Mouse (Mus musculus): ENCODE data around the gene Zfp513. TPM values are rescaled to one million over a fixed set of nuclear protein-coding genes. Genes with fewer than 3 reads are reported as not detected.
A peak's percentile ranks its signal among the peaks of the same experiment; 100 is the strongest.

The Zfp513 gene
- polyA plus RNA-seq, 1 experiment from 2014 or later: 6.5 TPM

DNA sequence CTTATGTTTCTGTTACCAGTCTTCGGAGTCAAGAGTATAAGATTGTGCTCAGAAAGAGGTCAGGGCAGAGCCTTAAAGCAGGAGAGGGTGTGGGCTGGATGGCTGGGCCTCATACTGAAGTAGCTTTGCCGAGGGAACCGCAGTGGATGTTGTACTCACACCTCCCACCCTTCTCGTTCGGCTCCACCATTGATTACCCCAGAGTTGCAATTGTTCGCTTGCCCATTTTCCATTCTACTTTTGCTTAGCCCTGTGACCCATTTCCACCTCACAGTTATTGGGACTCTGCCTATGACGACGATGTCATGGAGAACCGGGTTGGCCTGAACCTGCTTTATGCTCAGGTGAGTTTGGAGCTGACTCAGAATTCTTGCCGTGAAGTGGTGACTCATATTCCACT, 5.9 kb downstream of the Zfp513 start:
- Histone ChIP-seq H3K9me3 (ENCODE audit: control insufficient read depth, low read length) (peaks cover 4% of the 10 kb centered on the region), H3K9ac (ENCODE audit: low read length) (no peak overlapping the region), H3K27me3 (ENCODE audit: control insufficient read depth, insufficient read depth, low read length) (no peaks in the 10 kb centered on the region), H3K27ac (ENCODE audit: low read depth, low read length) (no peak overlapping the region), H3K4me2 (no peak overlapping the region), H3K4me3 (ENCODE audit: low read depth, low read length) (no peak overlapping the region), H3K36me3 (ENCODE audit: control insufficient read depth, insufficient read depth, low read length) (peaks cover 33% of the 10 kb centered on the region), H3K4me1 (ENCODE audit: control insufficient read depth, insufficient read depth, low read length) (peaks cover 20% of the 10 kb centered on the region)
- DNase-seq (ENCODE audit: low spot score, missing footprints): peak; percentile 67
- WGBS: 94% methylated on average over 10 of the region's 10 CpGs
- ATAC-seq (ENCODE audit: low FRiP score): no peak

DNA sequence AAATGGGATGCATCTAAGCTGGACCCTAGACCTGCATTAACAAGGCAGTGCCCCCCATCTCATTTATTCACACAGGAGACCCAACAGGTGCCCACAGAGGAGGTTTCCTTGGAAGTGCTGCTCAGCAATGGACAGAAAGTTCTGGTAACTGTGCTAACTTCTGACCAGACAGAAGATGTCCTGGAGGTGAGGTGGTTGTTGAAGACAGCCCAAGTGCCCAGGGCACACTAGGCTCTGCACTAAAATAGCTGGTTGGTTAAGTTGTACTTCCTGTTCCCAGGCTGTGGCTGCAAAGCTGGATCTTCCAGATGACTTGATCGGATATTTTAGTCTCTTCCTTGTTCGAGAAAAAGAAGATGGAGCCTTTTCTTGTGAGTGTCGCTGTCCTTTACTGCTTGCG, 6.4 kb downstream of the Zfp513 start:
- WGBS: 94% methylated on average over 4 of the region's 4 CpGs
- peaks cover 34% of the 10 kb centered on the region for H3K36me3 ChIP-seq (ENCODE audit: control insufficient read depth, insufficient read depth, low read length)
- peaks cover 4% of the 10 kb centered on the region for H3K9me3 ChIP-seq (ENCODE audit: control insufficient read depth, low read length)

DNA sequence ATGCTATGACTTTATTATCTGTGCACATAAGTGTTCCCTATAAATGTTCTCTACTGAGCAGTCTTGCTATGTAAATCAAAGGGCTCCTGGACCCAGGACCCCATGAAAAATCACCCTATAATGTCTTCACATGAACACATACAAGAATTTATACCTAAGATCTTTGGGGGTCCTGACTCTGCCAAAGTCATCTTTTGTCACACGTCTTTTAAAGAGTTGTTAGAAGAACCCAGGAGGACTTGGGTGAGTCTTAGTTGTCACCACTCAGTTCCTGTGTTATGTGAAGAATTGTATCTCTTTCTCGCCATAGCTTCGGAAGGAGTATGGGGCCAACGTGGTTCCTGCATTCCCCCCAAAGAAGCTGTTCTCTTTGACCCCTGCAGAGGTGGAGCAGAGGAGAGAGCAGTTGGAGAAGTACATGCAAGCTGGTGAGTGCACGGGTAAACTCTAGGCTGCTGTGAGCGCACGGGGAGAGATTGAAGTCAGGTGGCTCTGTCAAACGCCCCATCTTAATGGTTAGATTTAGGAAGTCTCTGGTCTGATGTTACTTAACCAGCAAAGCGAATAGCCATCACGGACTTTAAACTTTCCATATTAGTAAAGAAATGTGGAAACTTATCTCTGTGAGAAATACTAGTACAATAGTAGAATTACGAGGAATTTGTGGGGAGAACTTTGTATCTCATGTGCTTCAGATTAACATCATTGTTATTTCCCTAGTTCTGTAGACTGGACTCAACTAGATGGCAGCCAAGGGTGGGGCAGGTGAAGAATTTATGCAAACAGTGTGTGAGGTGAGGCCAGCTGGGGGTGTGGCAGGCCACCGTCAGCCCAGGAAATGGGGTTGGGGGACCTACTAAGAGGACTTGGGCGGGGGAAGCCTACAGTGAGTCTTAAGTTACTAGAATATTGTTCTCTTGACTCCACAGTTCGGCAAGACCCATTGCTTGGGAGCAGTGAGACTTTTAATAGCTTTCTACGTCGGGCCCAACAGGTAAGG, 7.3 kb downstream of the Zfp513 start:
- no peaks in the 10 kb centered on the region for H3K9me3 ChIP-seq (ENCODE audit: control insufficient read depth, low read length)
- H3K27ac ChIP-seq (ENCODE audit: low read depth, low read length): no peak overlapping the region
- ATAC-seq (ENCODE audit: low FRiP score) (no peak), DNase-seq (ENCODE audit: low spot score, missing footprints) (peak; percentile 74)
- no peaks in the 10 kb centered on the region for H3K27me3 ChIP-seq (ENCODE audit: control insufficient read depth, insufficient read depth, low read length)
- peaks cover 16% of the 10 kb centered on the region for H3K4me1 ChIP-seq (ENCODE audit: control insufficient read depth, insufficient read depth, low read length)
- H3K4me2 ChIP-seq: peak overlapping the region; percentile 83
- peaks cover 30% of the 10 kb centered on the region for H3K36me3 ChIP-seq (ENCODE audit: control insufficient read depth, insufficient read depth, low read length)
- H3K9ac ChIP-seq (ENCODE audit: low read length): no peak overlapping the region
- WGBS: 93% methylated on average over 16 of the region's 16 CpGs
- no peak overlapping the region for H3K4me3 ChIP-seq (ENCODE audit: low read depth, low read length)

More for the DNA sequence above, 6.4 kb downstream of the Zfp513 start:
- no peak overlapping the region for H3K27ac ChIP-seq (ENCODE audit: low read depth, low read length)
- DNase-seq (ENCODE audit: low spot score, missing footprints): peak; percentile 31
- no peak overlapping the region for H3K9ac ChIP-seq (ENCODE audit: low read length)
- no peak for ATAC-seq (ENCODE audit: low FRiP score)
- H3K4me3 ChIP-seq (ENCODE audit: low read depth, low read length): no peak overlapping the region
- no peak overlapping the region for H3K4me2 ChIP-seq
- no peaks in the 10 kb centered on the region for H3K27me3 ChIP-seq (ENCODE audit: control insufficient read depth, insufficient read depth, low read length)
- H3K4me1 ChIP-seq (ENCODE audit: control insufficient read depth, insufficient read depth, low read length): peaks cover 19% of the 10 kb centered on the region

DNA sequence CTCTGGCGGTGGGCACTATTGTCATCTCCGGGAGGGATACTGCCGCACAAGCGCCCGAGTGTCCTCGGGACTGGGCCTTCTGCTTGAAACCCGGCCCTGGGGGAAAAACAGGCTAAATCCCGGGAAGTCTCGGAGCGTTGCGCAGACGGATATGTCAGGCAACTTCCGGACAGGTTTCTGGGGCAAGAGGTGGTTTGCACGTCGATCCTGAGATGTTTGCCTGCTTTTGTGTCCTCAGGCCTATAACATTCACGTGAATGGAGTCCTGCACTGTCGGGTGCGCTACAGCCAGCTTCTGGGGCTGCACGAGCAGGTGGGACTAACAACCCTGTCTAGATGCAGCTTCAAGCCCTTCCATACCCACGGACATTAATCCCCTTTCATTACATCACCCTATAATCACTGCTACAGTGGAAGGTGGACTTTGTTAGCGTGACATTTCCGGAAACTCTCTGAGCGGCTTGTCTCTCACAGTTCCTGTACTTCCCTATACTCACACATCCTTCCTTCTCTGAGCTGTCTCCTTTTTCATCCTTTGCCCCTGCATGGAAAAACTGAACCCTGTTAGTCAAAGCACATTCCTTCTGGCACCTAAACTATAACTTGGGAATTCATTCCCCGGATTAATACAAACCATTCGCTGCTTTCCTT, 8.3 kb downstream of the Zfp513 start:
- Histone ChIP-seq H3K9ac (ENCODE audit: low read length) (peak overlapping the region; percentile 95), H3K36me3 (ENCODE audit: control insufficient read depth, insufficient read depth, low read length) (peaks cover 27% of the 10 kb centered on the region), H3K9me3 (ENCODE audit: control insufficient read depth, low read length) (no peaks in the 10 kb centered on the region), H3K4me2 (peak overlapping the region; percentile 83), H3K27me3 (ENCODE audit: control insufficient read depth, insufficient read depth, low read length) (no peaks in the 10 kb centered on the region), H3K4me1 (ENCODE audit: control insufficient read depth, insufficient read depth, low read length) (peaks cover 16% of the 10 kb centered on the region), H3K4me3 (ENCODE audit: low read depth, low read length) (peak overlapping the region; percentile 86), H3K27ac (ENCODE audit: low read depth, low read length) (peak overlapping the region; percentile 61)
- no peak for DNase-seq (ENCODE audit: low spot score, missing footprints)
- 14% methylated on average over 25 of the region's 25 CpGs for WGBS
- ATAC-seq (ENCODE audit: low FRiP score): no peak

DNA sequence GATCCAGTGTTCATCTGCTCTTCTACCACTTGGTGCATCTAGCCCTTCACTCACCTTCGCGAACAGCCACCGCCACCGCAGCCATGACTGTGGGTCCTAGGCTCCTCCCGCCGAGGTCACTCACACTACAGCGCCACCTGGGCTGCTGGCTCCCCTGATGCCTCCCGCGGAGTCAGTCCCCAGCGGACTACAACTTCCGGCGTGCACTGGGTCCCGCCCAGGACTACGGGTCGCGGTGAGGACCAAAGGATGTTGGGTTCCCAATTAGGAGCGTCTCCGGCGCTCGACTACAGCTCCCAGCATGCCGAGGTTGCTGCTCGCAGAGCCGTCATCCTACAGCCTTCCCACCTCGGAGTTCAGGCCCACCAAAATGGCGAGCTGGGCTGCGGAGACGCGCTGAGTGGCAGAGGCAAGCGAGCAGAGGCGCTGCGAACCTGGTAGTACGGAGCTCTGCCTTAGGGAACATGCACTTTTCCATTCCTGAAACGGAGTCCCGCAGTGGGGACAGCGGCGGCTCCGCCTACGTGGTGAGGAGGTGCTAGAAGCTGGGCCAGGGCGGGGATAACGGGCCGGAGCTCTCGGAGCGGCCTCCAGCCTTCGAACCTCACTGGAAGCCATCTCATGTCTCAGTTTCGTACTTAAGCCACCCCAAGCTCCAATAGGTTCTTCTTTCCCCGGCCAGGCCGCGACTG, 9.0 kb downstream of the Zfp513 start, which contains the start of the genes Snx17 and Eif2b4:
Gene Snx17, plus strand, starts transcription at position 289 of the 692 bp plus-strand sequence.
Gene Eif2b4, minus strand, starts transcription at position 492 of the 692 bp plus-strand sequence.
- Histone ChIP-seq H3K9me3 (ENCODE audit: control insufficient read depth, low read length) (no peaks in the 10 kb centered on the region), H3K9ac (ENCODE audit: low read length) (peak within 1 kb of the TSS; percentile 95), H3K4me1 (ENCODE audit: control insufficient read depth, insufficient read depth, low read length) (peaks cover 16% of the 10 kb centered on the region), H3K27me3 (ENCODE audit: control insufficient read depth, insufficient read depth, low read length) (no peaks in the 10 kb centered on the region), H3K27ac (ENCODE audit: low read depth, low read length) (peak within 1 kb of the TSS; percentile 61), H3K4me3 (ENCODE audit: low read depth, low read length) (peak within 1 kb of the TSS; percentile 86), H3K4me2 (peak within 1 kb of the TSS; percentile 83), H3K36me3 (ENCODE audit: control insufficient read depth, insufficient read depth, low read length) (peaks cover 28% of the 10 kb centered on the region)
- DNase-seq (ENCODE audit: low spot score, missing footprints): peak; percentile 100
- under 1% methylated on average over 48 of the region's 48 CpGs for WGBS
- peak; percentile 97 for ATAC-seq (ENCODE audit: low FRiP score)

DNA sequence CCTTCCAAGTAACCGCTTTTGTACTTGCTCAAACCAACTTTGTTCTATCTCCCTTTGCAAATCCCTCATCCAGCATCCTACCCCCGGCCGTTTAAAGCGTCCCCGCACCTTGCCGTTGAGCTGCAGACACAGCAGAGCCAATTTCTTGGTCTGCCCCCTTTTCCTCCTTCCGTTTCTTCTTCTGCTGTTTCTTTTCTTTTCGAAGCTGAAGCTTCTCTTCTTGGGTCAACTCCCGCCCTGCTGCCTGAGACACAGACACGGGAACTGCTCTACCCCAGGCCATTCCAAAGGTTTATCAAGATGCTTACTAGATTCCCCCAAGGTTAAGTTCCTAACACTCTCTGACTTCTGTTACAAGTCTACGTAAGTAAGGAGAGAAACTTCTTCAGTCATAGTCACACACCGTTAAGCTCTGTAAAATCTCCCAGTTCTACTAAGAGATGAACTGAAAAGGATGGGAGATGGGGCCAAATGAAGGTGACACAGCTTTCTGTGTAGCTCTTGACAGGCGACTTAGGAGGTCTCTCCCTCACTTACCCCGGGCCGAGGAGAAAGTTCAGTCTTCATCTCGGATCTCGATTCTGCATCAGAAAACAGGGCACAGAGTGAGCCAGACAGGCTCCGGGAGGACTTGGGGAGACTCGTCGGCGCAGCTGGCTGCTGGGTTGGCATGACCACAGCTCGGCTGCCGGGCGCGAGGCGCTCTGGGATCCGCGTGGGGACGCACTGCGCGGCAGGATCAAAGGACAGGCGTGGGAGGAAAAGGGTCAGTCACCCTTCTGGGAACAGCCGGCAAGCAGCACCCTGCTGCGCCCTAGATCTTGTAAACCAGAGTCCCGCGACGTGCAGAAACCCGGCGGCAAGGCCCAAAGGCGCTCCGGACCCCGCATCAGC, 9.8 kb downstream of the Zfp513 start:
- Histone ChIP-seq H3K4me3 (ENCODE audit: low read depth, low read length) (peak overlapping the region; percentile 86), H3K4me1 (ENCODE audit: control insufficient read depth, insufficient read depth, low read length) (peaks cover 16% of the 10 kb centered on the region), H3K36me3 (ENCODE audit: control insufficient read depth, insufficient read depth, low read length) (peaks cover 26% of the 10 kb centered on the region), H3K27me3 (ENCODE audit: control insufficient read depth, insufficient read depth, low read length) (no peaks in the 10 kb centered on the region), H3K9ac (ENCODE audit: low read length) (peak overlapping the region; percentile 95), H3K9me3 (ENCODE audit: control insufficient read depth, low read length) (no peaks in the 10 kb centered on the region), H3K27ac (ENCODE audit: low read depth, low read length) (peak overlapping the region; percentile 28; the same call in 1 of the 2 replicates), H3K4me2 (peak overlapping the region; percentile 83)
- 15% methylated on average over 42 of the region's 42 CpGs for WGBS
- DNase-seq (ENCODE audit: low spot score, missing footprints): peak; percentile 95
- ATAC-seq (ENCODE audit: low FRiP score): no peak

DNA sequence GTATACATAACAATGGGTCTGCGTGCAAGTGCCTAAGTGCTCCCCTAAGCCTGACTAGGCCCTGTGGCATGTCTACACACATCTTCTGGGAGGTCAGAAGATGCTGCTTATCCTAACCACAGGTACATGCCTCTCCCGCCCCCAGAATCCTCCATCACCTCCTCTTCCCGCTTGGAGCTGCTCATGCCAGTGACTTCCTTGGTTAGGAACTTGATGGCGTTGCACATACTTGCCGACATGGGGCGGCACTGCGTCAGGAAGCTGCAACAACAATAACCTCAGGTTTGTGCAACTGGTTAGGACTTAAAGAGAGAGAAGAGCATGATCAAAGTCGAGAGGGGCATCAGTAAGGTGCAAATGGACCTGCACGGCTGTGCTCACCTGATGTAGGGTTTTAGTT, 11.9 kb downstream of the Zfp513 start:
- H3K27me3 ChIP-seq (ENCODE audit: control insufficient read depth, insufficient read depth, low read length): no peaks in the 10 kb centered on the region
- no peaks in the 10 kb centered on the region for H3K9me3 ChIP-seq (ENCODE audit: control insufficient read depth, low read length)
- no peak overlapping the region for H3K4me3 ChIP-seq (ENCODE audit: low read depth, low read length)
- whole genome bisulfite sequencing: 92% methylated on average over 9 of the region's 9 CpGs
- ATAC-seq (ENCODE audit: low FRiP score): no peak
- H3K4me1 ChIP-seq (ENCODE audit: control insufficient read depth, insufficient read depth, low read length): peaks cover 16% of the 10 kb centered on the region
- no peak overlapping the region for H3K4me2 ChIP-seq
- DNase-seq (ENCODE audit: low spot score, missing footprints): peak; percentile 72
- H3K9ac ChIP-seq (ENCODE audit: low read length): no peak overlapping the region
- no peak overlapping the region for H3K27ac ChIP-seq (ENCODE audit: low read depth, low read length)
- H3K36me3 ChIP-seq (ENCODE audit: control insufficient read depth, insufficient read depth, low read length): peaks cover 17% of the 10 kb centered on the region

DNA sequence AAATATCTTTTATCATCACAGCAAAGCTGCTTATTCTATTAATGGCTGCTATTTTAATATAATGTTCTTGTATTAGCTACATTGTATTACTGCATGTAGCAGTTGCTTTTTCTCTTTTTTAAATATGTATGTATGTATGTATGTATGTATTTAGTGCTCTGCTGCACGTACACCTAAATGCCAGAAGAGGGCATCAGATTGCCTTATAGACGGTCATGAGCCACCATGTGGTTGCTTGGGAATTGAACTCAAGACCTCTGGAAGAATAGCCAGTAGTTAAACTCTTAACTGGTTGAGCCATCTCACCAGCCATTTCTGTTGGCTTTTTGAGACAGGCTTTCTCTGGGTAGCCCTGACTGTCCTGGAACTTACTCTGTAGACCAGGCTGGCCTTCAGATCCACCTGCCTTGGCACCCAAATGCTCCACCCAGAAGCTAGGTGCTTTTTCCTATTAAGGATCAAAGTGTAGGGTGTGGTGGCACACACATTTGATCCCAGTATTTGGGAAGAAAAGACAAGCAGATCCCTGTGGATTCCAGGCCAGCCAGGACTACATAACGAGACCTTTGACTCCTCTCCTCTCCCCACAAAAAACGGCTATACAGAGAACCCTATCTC, 13.8 kb downstream of the Zfp513 start:
- no peak overlapping the region for H3K27ac ChIP-seq (ENCODE audit: low read depth, low read length)
- WGBS: 77% methylated on average over 4 of the region's 4 CpGs
- H3K4me1 ChIP-seq (ENCODE audit: control insufficient read depth, insufficient read depth, low read length): peaks cover 8% of the 10 kb centered on the region
- DNase-seq (ENCODE audit: low spot score, missing footprints) (peak; percentile 80), ATAC-seq (ENCODE audit: low FRiP score) (no peak)
- H3K4me2 ChIP-seq: no peak overlapping the region
- no peaks in the 10 kb centered on the region for H3K27me3 ChIP-seq (ENCODE audit: control insufficient read depth, insufficient read depth, low read length)
- H3K36me3 ChIP-seq (ENCODE audit: control insufficient read depth, insufficient read depth, low read length): peaks cover 15% of the 10 kb centered on the region
- H3K4me3 ChIP-seq (ENCODE audit: low read depth, low read length): no peak overlapping the region
- H3K9ac ChIP-seq (ENCODE audit: low read length): no peak overlapping the region
- no peaks in the 10 kb centered on the region for H3K9me3 ChIP-seq (ENCODE audit: control insufficient read depth, low read length)
